Mouse (Mus musculus): ENCODE measurements around the gene Crip2. TPM values are rescaled to one million over a fixed set of nuclear protein-coding genes. Genes with fewer than 3 reads are reported as not detected.

Crip2 gene
- polyA plus RNA-seq, 1 experiment, result 24.6 TPM

GRCm38 (mm10) chr12:113147481-113147880 lies 7.4 kb downstream of the Crip2 start:
- Histone ChIP-seq H3K27ac (ENCODE audit: control insufficient read depth, insufficient read depth, low read depth, low read length, poor library complexity) (no peak overlapping the region), H3K4me3 (replicated peaks; ENCODE audit: control insufficient read depth, low read depth, low read length) (no peak overlapping the region), H3K4me1 (ENCODE audit: control insufficient read depth, insufficient read depth, low read length) (peaks cover 8% of the 10 kb centered on the region; the same call in 1 of the 2 replicates)
- 80% methylated on average over 8 of the region's 8 CpGs for WGBS
- TF ChIP-seq POLR2A (IDR thresholded peaks at IDR 0.05; ENCODE audit: borderline replicate concordance, control insufficient read depth, low read depth, low read length) (no peak), CTCF (IDR thresholded peaks at IDR 0.05; ENCODE audit: control insufficient read depth, insufficient read depth, low read length) (no peak)

GRCm38 (mm10) chr12:113148381-113149035 lies 8.5 kb downstream of the Crip2 start:
- 70% methylated on average over 16 of the region's 16 CpGs for WGBS

GRCm38 (mm10) chr12:113149341-113149740 lies 9.3 kb downstream of the Crip2 start:
- TF ChIP-seq CTCF (IDR thresholded peaks at IDR 0.05; ENCODE audit: control insufficient read depth, insufficient read depth, low read length), result no peak
- TF ChIP-seq POLR2A (IDR thresholded peaks at IDR 0.05; ENCODE audit: borderline replicate concordance, control insufficient read depth, low read depth, low read length), result no peak
- WGBS, result 60% methylated on average over 4 of the region's 4 CpGs
- no peak overlapping the region for H3K27ac ChIP-seq (ENCODE audit: control insufficient read depth, insufficient read depth, low read depth, low read length, poor library complexity)
- H3K4me1 ChIP-seq (ENCODE audit: control insufficient read depth, insufficient read depth, low read length), result peaks cover 8% of the 10 kb centered on the region; the same call in 1 of the 2 replicates
- no peak overlapping the region for H3K4me3 ChIP-seq (replicated peaks; ENCODE audit: control insufficient read depth, low read depth, low read length)

More at GRCm38 (mm10) chr12:113148381-113149035, 8.5 kb downstream of the Crip2 start:
- no peak overlapping the region for H3K4me3 ChIP-seq (replicated peaks; ENCODE audit: control insufficient read depth, low read depth, low read length)
- TF ChIP-seq CTCF (IDR thresholded peaks at IDR 0.05; ENCODE audit: control insufficient read depth, insufficient read depth, low read length), result peak; percentile 50
- no peak for TF ChIP-seq POLR2A (IDR thresholded peaks at IDR 0.05; ENCODE audit: borderline replicate concordance, control insufficient read depth, low read depth, low read length)
- H3K27ac ChIP-seq (ENCODE audit: control insufficient read depth, insufficient read depth, low read depth, low read length, poor library complexity), result no peak overlapping the region
- H3K4me1 ChIP-seq (ENCODE audit: control insufficient read depth, insufficient read depth, low read length), result peaks cover 8% of the 10 kb centered on the region; the same call in 1 of the 2 replicates

- 64% methylated on average over 3 of the region's 3 CpGs for WGBS
- Histone ChIP-seq H3K27ac (ENCODE audit: control insufficient read depth, insufficient read depth, low read depth, low read length, poor library complexity) (no peak overlapping the region), H3K4me3 (replicated peaks; ENCODE audit: control insufficient read depth, low read depth, low read length) (no peak overlapping the region), H3K4me1 (ENCODE audit: control insufficient read depth, insufficient read depth, low read length) (peaks cover 8% of the 10 kb centered on the region; the same call in 1 of the 2 replicates)
- no peak for TF ChIP-seq CTCF (IDR thresholded peaks at IDR 0.05; ENCODE audit: control insufficient read depth, insufficient read depth, low read length)
These were observed 9.9 kb downstream of the Crip2 start for GRCm38 (mm10) chr12:113149896-113150295.

- no peak for TF ChIP-seq CTCF (IDR thresholded peaks at IDR 0.05; ENCODE audit: control insufficient read depth, insufficient read depth, low read length)
- no peak for TF ChIP-seq POLR2A (IDR thresholded peaks at IDR 0.05; ENCODE audit: borderline replicate concordance, control insufficient read depth, low read depth, low read length)
- 75% methylated on average over 4 of the region's 4 CpGs for WGBS
- Histone ChIP-seq H3K27ac (ENCODE audit: control insufficient read depth, insufficient read depth, low read depth, low read length, poor library complexity) (no peak overlapping the region), H3K4me1 (ENCODE audit: control insufficient read depth, insufficient read depth, low read length) (peaks cover 8% of the 10 kb centered on the region; the same call in 1 of the 2 replicates), H3K4me3 (replicated peaks; ENCODE audit: control insufficient read depth, low read depth, low read length) (no peak overlapping the region)
These were observed 10.6 kb downstream of the Crip2 start for GRCm38 (mm10) chr12:113150591-113150990.

- peaks cover 8% of the 10 kb centered on the region; the same call in 1 of the 2 replicates for H3K4me1 ChIP-seq (ENCODE audit: control insufficient read depth, insufficient read depth, low read length)
- no peak overlapping the region for H3K27ac ChIP-seq (ENCODE audit: control insufficient read depth, insufficient read depth, low read depth, low read length, poor library complexity)
- H3K4me3 ChIP-seq (replicated peaks; ENCODE audit: control insufficient read depth, low read depth, low read length), result no peak overlapping the region
- no peak for TF ChIP-seq CTCF (IDR thresholded peaks at IDR 0.05; ENCODE audit: control insufficient read depth, insufficient read depth, low read length)
- TF ChIP-seq POLR2A (IDR thresholded peaks at IDR 0.05; ENCODE audit: borderline replicate concordance, control insufficient read depth, low read depth, low read length), result no peak
- 52% methylated on average over 8 of the region's 8 CpGs for WGBS
These were observed 11.0 kb downstream of the Crip2 start for GRCm38 (mm10) chr12:113151046-113151445.

GRCm38 (mm10) chr12:113151661-113152271 lies 11.7 kb downstream of the Crip2 start:
- H3K4me1 ChIP-seq (ENCODE audit: control insufficient read depth, insufficient read depth, low read length), result peaks cover 7% of the 10 kb centered on the region; the same call in 1 of the 2 replicates
- H3K27ac ChIP-seq (ENCODE audit: control insufficient read depth, insufficient read depth, low read depth, low read length, poor library complexity), result peak overlapping the region; percentile 56
- H3K4me3 ChIP-seq (replicated peaks; ENCODE audit: control insufficient read depth, low read depth, low read length), result peak overlapping the region; percentile 96
- under 1% methylated on average over 36 of the region's 36 CpGs for WGBS
- no peak for TF ChIP-seq CTCF (IDR thresholded peaks at IDR 0.05; ENCODE audit: control insufficient read depth, insufficient read depth, low read length)
- TF ChIP-seq POLR2A (IDR thresholded peaks at IDR 0.05; ENCODE audit: borderline replicate concordance, control insufficient read depth, low read depth, low read length), result peak; percentile 86; the same call in 1 of the 2 replicates

- WGBS, result 2% methylated on average over 19 of the region's 19 CpGs
- TF ChIP-seq CTCF (IDR thresholded peaks at IDR 0.05; ENCODE audit: control insufficient read depth, insufficient read depth, low read length) (no peak), POLR2A (IDR thresholded peaks at IDR 0.05; ENCODE audit: borderline replicate concordance, control insufficient read depth, low read depth, low read length) (no peak)
- H3K27ac ChIP-seq (ENCODE audit: control insufficient read depth, insufficient read depth, low read depth, low read length, poor library complexity), result peak overlapping the region; percentile 56
- peaks cover 7% of the 10 kb centered on the region; the same call in 1 of the 2 replicates for H3K4me1 ChIP-seq (ENCODE audit: control insufficient read depth, insufficient read depth, low read length)
- peak overlapping the region; percentile 96 for H3K4me3 ChIP-seq (replicated peaks; ENCODE audit: control insufficient read depth, low read depth, low read length)
These were observed 12.2 kb downstream of the Crip2 start for GRCm38 (mm10) chr12:113152272-113152661.

All from bone marrow, adult 2 months (tissue).